Mouse (Mus musculus) layer of hippocampus, postnatal 36 days (tissue): ENCODE results near the gene Ccdc34. TPM values are rescaled to one million over a fixed set of nuclear protein-coding genes. Genes with fewer than 3 reads are reported as not detected.
"Not testable (repeated sequence)": the region's sequence is repeated elsewhere in the genome, so short reads cannot be mapped to it uniquely, and the experiment has no call there.

Source experiments
- DNase-seq, 2 experiments: peaks; one replicate each; pipeline ENCODE4 v3.0.0; 2022
- total RNA-seq, 2 experiments: library from RNA; stranded (reverse); gene quantifications; 2 replicates each; pipeline ENCODE4 v1.2.3; 2021

The Ccdc34 gene
- total RNA-seq, 2 experiments from 2014 or later = 17.3 to 20.1 TPM

- no peak for DNase-seq
Observed at GRCm38 (mm10) chr2:110080532-110080931, 62.9 kb downstream of the Ccdc34 start.

GRCm38 (mm10) chr2:110082975-110083374 is 65.4 kb downstream of the Ccdc34 start:
- DNase-seq = no peak

GRCm38 (mm10) chr2:110085701-110086143 is 68.1 kb downstream of the Ccdc34 start:
- no peak for DNase-seq

- no peak for DNase-seq
Observed at GRCm38 (mm10) chr2:110114133-110114532, 96.5 kb downstream of the Ccdc34 start.

- DNase-seq = no peak
Observed at GRCm38 (mm10) chr2:110129396-110129795, 111.8 kb downstream of the Ccdc34 start.

- no peak for DNase-seq
Observed at GRCm38 (mm10) chr2:110131573-110131972, 114.0 kb downstream of the Ccdc34 start.

- no peak for DNase-seq
Observed at GRCm38 (mm10) chr2:110133356-110134115, 115.9 kb downstream of the Ccdc34 start.

- peak; percentile 25 to 32 for DNase-seq
Observed at GRCm38 (mm10) chr2:110134765-110135594, 117.4 kb downstream of the Ccdc34 start.

GRCm38 (mm10) chr2:110137291-110137690 is 119.7 kb downstream of the Ccdc34 start:
- no peak for DNase-seq

- no peak for DNase-seq
Observed at GRCm38 (mm10) chr2:110138096-110138495, 120.5 kb downstream of the Ccdc34 start.

GRCm38 (mm10) chr2:110147980-110148379 is 130.4 kb downstream of the Ccdc34 start:
- DNase-seq = not testable (repeated sequence)

- DNase-seq = no peak
Observed at GRCm38 (mm10) chr2:110149246-110149645, 131.6 kb downstream of the Ccdc34 start.

- no peak for DNase-seq
Observed at GRCm38 (mm10) chr2:110156321-110156720, 138.7 kb downstream of the Ccdc34 start.

GRCm38 (mm10) chr2:110165003-110165402 is 147.4 kb downstream of the Ccdc34 start:
- DNase-seq = no peak

- no peak for DNase-seq
Observed at GRCm38 (mm10) chr2:110167694-110168093, 150.1 kb downstream of the Ccdc34 start.

GRCm38 (mm10) chr2:110168361-110168760 is 150.7 kb downstream of the Ccdc34 start:
- DNase-seq = no peak

GRCm38 (mm10) chr2:110172456-110172855 is 154.8 kb downstream of the Ccdc34 start:
- no peak for DNase-seq

GRCm38 (mm10) chr2:110173818-110174247 is 156.2 kb downstream of the Ccdc34 start:
- DNase-seq = no peak

- DNase-seq = no peak
Observed at GRCm38 (mm10) chr2:110176761-110177400, 159.3 kb downstream of the Ccdc34 start.

- no peak for DNase-seq
Observed at GRCm38 (mm10) chr2:110177406-110177805, 159.8 kb downstream of the Ccdc34 start.

- no peak for DNase-seq
Observed at GRCm38 (mm10) chr2:110177879-110178278, 160.3 kb downstream of the Ccdc34 start.

GRCm38 (mm10) chr2:110179669-110180315 is 162.2 kb downstream of the Ccdc34 start:
- DNase-seq = peak in 1 of 2 experiments; percentile 17
